ENCODE assay signal across 22 mouse cellular contexts in genomic region chr1:121935911-121936310, GRCm38 (mm10).
"Had no signal": no experiment of that assay in that cellular context is flagged by ENCODE, and none has a peak within 500 bp of the region (broad histone marks: within the 10 kb centered on the region; RNA-seq: fewer than 3 reads in every experiment).

No protein-coding gene starts in this region.

- H3K4me1 ChIP-seq: heart, embryonic 10.5 days; heart, embryonic 12.5 days; hindbrain, embryonic 10.5 days; hindbrain, embryonic 12.5 days; intestine, embryonic 15.5 days; limb, embryonic 10.5 days; limb, embryonic 12.5 days; liver, embryonic 13.5 days had no signal

- H3K4me3 ChIP-seq: gastrocnemius, adult 2 months; heart, embryonic 10.5 days; heart, embryonic 12.5 days; hindbrain, embryonic 10.5 days; hindbrain, embryonic 12.5 days; intestine, embryonic 15.5 days; layer of hippocampus, adult 2 months; left cerebral cortex, adult 2 months; limb, embryonic 10.5 days; limb, embryonic 12.5 days; liver, embryonic 13.5 days had no signal

- DNase-seq: gastrocnemius, adult 2 months; gastrocnemius, postnatal 10 days; gastrocnemius, postnatal 25 days; heart, adult 18-20 months; heart, postnatal 10 days; heart, postnatal 4 days; kidney, adult 18-20 months; kidney, adult 8-10 months; kidney, postnatal 10 days; kidney, postnatal 25 days; kidney, postnatal 4 days; liver; liver, embryonic 13.5 days had no signal
